Mouse (Mus musculus): ENCODE data around the gene Adgrl3. TPM values are rescaled to one million over a fixed set of nuclear protein-coding genes. Genes with fewer than 3 reads are reported as not detected.

The Adgrl3 gene
- polyA plus RNA-seq, 2 experiments from 2014 or later = 1.4 TPM; not detected in 1

DNA sequence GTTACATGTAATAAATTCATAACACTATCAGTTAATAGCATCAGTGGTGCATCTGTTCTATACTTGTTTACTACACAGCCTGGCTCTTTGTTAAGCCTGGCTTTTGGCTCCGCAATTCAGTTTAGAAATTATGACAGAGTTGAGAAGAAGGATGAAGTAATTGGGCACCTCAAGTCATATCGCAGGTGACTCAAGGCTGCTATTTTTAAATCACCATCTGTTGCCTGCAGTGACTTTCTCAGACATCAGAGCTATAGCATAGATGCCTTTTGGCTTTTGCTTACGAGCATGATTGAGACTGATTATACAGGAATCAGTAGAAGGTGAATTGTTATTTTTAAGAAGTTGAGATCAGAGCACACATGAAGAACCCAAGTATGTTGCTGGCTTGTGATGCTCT is 236.2 kb downstream of the Adgrl3 start:
- ATAC-seq = no peak

DNA sequence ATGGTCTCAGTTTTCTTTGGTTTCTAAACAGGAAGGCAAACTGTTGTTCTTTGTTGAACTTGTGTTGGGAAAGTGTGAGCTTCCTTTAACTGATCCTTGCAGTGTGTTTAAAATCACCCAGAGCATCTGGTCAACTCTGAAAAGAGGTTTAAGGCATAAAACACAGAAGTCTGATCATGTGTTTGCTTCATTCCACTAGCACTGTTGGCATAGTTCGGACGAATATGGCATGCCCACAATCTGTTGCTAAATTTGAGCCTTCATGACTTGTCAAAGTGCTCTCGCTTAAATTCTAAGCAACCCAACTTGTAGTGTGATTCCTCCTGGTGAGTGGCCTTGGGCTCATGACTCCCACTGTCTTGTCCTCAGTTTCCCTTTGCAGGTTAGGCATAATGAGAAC is 249.8 kb downstream of the Adgrl3 start:
- no peak for ATAC-seq

DNA sequence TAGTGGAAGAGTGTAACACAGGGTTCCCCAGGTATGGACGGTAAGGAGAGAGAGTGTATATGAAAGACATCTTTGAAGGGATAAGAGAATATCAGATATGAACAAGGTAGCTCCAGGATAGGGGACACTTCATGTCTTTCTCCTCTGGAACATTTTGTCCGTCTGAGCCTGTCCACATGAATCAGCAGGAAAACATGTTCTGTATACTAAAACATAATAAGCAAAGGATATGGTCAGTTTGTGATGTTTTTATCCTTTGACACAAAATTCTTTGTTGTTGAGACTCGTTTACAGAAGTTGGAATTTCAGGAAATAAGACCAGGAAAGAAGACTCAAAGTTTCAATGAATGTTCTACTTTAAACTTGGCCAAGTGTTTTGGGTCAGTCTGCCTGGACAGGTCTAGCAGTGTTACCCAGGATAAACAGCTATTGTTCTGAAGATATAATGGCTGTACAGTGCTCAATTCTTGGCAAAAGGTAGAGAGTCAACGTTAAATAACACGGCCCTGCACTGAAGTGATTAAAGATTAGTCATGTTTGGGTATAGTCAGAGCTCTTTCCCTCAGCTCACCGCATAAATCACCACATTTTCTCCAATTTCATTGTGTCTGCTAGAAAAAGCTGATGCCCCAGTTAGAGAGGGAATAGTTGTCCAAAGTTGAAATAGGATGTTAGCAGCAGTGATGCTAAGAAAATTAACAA is 255.6 kb downstream of the Adgrl3 start:
- no peak for ATAC-seq

DNA sequence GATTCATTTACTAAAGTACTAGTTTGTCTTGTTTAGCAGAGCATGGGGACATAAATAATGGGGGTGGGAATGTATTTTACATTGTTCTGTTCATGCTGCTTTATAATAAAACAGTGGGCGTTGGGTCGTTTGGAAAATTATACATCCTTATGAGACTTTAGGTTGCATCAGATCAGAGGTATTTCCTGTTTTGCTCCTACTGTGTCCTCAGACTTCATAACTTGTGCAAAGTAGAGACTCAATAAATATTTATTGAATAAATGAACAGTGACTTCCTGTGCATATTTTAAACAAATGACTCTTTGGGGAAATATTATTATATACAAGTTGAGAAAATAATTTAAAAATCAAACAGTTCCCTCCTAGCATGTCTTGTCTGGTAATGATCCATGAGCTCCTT is 259.3 kb downstream of the Adgrl3 start:
- ATAC-seq = no peak

DNA sequence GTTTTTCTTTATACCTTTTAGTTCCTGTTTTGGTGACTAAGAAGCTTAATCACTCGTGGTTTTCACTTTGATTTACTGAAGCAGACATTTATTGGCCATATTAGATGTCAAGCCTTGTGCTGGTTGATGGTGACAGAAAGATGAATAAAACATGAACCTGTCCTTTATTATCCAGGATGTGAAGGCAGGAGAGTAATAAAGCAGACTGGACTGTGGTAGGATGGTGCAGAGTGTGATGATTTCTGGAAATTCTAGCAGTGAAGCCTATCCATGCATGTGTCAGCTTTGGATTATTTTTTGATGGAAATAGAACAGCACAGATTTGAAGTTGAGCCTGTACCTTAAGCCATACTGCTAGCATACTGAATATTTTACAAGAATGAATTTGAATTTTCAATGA is 265.7 kb downstream of the Adgrl3 start:
- ATAC-seq = no peak

DNA sequence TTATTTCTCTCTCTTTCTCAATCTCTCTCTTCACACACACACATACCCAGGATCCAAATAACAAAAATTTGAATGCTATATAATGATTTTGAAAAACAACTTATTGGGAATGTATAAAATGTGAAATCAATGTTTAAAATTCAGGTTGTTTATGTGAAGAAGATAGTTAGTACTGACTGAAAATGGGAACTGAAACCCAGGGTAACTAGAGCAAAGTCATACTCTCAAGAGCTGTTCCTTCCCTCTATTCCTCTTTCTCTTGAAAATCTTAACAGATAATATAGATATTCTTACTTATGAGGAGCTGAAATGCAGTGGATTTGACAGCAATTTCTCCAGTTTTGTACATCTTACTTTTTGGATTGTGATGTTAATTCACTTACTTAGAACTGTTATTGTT is 281.9 kb downstream of the Adgrl3 start:
- no peak for ATAC-seq

DNA sequence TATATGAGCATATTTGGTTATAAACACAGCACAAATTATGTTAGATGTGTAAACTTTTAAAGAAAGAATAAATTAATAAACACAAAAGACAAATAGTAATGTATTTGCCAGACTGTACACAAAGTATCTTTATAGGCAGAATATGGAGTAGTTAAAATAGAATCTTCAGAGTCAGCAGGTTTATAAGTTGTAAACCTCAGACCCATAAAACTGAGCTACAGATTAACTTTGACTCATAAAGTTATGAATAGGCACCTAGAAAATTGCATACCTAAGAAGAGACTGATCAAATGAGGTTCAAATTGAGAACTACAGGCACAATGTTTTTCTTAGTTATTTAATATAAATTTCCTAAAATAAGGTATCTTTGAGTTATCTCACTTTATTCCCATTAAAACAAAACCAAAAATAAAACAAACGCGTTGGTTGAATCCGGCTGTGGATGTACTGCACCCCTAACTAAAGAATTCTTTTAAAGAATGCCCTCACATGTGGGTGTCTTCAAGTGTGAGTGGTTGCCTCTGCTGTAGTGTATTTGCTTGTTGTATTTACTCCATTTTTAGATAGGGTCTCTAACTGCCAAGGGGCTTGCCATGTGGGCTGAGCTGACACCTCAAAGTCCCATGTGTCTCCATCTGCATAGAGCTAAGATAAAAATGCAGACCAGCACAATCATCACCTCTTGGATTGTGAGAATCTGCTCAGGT is 297.6 kb downstream of the Adgrl3 start:
- ATAC-seq = no peak

DNA sequence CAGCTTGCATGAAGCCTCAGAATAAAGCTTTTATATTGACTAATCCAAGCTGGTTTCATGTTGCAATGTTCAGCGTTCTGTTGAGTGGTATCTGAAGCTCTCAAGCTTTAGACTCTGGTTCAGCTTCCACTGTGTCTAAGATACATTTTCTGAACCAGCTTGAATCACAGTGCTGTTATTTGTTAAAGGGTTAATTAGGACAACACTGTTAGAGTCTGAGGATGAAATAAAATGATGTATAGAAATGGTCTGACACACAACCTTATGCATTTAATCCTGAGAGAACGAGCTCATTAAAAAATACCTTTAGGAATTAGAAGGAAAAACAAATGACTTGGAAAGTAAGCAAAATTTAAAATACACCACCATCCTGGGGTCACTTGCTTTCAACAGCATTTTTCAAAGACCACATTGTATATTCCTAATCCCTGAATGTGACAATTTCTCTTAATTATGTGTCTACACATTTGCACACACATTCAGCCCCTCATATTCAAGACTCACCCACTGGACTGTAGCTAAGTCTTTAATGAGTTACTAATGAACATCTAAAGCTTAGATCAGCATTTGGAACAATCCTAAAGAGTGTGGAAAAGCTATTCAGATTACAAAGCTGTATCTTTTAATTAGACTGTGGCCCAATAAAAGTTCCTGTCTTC is 301.5 kb downstream of the Adgrl3 start:
- ATAC-seq = no peak

DNA sequence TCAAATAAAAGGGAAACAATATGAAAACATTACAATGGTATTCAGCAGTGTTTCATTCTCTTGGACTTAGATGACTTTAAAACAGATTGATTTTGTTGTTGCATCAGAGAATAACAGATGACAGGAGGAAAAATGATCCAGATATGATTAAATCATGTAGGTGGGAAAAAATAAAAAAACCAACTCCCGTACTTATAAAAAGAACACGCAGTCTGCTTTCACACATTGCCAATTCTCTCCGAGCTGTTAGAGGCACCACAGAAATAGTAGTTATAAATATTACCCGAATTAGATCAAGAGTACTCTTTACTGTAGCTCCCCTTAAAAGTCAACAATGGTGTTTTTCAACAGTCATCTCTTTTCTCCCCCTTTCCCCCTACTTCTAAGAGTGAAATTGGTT is 302.1 kb downstream of the Adgrl3 start:
- ATAC-seq = no peak

DNA sequence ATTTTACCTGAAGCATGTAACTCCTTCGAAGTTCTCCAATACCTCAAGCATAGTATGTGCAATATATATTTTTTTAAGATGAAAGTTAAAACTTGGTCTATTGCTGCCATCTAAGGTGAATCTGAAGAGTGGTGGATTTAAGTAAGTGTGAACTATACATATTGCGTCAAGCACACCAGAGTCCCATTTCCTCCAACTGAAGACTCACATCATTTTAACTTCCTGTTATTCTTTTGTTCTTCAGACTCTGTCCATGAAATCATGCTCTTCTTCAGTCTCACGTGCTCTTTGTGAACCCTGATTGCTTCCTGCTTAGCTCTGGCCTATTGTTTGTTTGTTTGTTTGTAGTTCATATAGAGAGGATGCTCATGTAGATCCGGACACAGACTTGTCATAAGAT is 307.0 kb downstream of the Adgrl3 start:
- ATAC-seq = no peak

DNA sequence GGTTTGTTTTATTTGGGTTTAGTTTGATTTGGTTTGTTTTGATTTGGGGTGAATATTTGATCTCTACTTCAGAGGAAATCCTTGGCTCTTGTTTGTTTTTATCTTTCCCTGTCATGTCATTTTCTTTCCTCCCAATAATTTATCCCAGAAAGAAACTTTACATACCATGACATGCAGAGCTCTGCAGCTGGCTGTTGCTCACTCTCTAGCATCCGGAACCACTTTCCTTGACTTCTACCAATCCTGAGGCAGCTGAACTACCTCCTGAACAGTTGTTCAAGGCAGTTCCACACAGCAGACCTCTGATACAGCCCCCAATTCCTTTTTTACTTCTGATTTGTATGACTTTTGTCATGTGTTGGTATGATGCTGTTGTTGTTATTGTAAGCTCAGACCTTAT is 307.5 kb downstream of the Adgrl3 start:
- ATAC-seq = no peak

DNA sequence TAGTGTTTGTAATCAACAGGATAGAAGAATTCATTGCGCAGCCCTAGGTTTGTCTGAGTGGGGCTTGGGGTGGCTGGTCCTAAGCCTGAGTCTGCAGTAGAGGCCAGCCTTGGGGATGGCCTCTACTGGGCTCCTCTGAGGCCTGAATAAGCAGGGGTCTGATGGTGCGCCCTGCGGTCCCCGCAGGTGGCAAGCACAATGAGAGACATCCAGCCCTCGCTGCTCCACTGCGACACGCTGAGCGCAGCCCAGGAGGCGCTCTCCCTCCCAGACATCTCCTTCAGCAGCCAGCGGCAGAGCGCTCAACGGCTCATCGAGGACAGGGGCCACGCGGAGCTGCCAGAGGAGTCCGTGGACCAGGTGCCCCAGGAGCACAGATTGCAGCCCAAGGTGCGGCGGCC is 309.6 kb downstream of the Adgrl3 start:
- no peak for ATAC-seq

DNA sequence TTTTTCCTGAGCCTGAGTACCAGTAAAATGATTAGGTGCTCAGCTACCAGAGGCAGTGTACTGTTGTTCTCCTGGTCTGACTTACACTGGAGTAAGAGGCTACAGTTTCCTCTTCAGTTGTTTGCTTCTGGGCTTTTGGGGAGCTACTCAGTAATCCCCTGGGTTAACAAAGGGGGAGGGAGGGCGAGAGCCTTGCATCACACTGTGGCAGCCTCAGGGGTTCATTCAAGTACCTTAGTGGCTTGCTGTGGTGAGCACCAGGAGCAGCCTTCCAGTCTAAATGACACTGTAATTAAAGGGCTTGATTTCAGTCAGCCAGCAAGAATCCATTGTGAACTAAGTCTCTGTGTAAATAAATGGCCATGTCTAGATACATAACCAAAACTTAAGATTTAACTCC is 324.4 kb downstream of the Adgrl3 start:
- ATAC-seq = no peak

DNA sequence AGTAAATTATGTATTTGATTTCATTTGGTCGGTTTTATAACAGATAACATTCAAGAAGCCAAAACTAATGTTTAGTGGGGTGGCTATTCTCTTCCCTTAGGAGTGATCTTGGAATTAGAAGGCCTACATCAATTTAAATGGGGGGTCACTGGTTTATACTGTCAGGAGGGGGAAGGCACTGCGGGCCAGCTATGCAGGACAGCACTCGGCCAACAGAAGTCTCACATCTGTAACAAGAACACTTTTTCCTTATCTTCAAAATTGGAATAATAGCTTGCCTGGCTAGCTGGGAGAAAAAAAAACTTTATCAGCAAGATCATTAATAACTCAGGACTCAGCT is 325.1 kb downstream of the Adgrl3 start:
- no peak for ATAC-seq

DNA sequence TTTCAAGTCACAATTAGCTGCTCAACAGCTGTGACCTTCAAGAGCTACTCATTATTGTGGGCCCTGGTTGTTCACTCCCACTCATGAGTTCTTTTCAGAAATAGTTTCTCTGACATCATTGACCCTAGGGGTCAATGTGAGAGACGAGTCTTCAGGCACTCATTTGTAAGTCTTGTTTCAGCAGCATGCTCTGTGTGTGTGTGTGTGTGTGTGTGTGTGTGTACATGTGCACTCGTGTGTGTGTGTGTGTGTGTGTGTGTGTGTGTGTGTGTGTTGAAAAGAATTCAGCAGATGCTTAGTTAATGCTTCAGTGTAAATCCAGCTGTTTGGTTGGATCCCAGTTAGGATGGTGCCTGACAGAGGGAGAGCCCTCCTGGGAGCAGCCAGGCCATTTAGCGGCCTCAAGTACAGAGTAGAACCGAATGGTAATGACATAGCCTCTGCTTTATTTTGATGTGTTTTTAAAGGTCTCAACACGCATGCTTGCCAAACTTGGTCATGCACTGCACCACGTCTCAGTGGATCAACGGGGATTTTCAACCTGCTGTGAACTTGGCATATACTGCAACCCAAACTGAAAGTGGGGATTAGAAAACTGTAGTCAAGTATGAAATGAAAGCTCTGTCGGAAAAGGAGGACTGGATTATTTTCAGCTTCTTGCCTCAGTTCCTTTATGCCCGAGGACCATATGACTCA is 325.6 kb downstream of the Adgrl3 start:
- no peak for ATAC-seq

DNA sequence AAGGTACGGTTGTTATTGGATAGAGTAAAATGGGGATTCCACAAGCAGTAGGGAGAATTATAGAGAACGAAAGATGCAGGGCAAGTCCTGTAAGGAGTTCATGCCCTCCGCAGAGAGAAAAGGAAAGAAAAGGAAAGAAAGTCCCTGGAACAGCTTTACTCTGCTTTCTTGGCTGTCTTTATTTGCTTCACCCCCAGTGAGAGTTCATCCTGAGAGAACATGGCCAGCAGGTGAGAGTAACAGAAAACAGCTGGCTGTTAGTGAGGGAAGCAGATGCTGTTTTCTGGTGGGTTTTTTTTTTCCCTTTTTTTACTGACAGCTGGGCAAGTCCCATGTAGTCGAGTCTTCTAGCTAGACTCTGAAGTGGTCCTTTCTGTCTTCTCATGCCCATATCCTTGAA is 327.6 kb downstream of the Adgrl3 start:
- ATAC-seq = no peak

DNA sequence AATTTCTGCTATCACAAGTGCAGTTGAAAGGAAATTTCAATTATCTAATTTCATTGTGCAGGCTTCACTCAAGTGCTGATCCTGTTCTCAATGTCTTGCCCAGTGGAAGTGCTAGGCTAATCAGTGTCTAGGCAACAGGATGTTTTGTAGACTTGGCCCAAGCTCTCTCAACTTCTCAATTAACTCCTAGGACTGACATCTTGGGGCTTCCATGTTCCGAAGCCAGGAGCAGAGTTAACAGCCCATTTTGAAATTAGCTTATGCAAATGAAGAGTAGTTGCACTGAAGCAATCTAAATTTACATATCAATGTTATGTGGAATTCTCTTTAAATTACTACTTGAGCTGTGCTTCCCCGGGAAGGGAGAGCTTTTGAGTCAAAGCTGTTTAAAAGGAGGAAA is 339.6 kb downstream of the Adgrl3 start:
- no peak for ATAC-seq

DNA sequence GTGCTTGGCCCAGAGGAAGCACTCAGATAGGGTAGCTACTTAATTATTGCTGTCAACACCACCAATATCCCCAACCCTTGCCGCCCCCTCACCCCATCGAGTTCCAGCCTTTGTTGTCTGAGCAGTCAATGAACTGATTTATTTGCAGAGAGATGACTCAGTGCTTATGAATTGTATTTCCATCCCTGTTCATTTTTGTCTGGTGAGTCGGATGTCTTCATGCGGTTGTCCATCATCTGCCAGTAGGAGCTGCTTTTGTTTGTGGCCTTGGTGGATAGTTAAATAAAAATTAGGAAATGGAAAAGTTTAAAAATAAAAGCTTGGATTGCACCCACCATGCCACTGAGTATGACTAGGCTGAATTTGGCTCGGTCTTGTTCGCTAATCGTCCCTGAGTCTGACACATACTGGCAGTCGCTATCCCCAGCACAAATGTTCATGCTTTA is 344.3 kb downstream of the Adgrl3 start:
- ATAC-seq = no peak

DNA sequence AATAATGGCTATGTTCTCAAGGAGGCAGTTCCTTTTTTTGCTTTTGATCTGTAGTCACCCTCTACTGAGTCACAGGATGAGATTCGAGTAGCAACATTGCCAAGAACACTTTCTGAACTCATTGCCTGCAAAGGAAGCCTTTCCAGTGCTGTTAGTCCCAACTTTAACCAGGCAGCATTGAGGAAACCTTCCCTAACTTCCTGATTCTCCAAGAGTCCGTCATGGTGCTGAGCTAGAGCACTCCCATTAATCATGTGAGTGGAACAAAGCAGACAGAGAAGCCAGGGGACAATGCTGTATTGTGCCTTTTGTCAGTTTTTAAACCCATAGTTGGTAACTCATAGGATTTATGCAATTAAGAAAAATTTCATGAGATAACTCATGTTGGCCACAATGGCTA is 345.3 kb downstream of the Adgrl3 start:
- no peak for ATAC-seq

DNA sequence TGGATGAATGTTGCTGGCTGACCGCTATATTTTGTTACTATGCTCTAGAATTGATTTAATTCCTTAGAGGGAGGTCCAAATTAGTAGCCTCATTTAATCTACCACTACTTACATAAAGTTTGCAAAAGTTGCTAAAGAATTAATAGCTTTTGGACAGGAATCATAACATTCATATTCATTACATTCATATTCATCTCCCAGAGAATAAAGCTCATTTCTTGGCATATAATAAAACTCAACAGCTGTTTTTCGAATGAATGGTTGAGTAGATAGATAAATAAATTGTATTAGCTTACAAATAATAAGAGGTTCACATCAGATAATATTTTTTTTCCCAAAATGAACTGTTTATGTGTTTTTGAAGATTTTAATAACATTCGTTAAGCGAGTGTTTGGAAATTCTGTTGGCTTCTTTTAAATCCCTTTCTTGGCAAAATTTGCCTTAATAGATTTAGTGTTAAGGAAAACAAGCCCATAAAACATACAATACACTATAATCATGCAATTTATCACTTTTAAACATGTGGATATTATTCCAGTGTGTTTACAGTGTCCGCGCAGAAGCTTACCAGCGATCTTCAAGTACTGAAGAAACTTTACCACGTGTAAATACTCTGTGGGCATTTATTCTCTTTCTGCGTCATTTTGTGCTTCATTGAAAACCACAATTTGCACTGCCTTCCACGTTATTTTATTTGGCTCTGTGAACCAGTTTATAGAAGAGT is 350.4 kb downstream of the Adgrl3 start:
- no peak for ATAC-seq

DNA sequence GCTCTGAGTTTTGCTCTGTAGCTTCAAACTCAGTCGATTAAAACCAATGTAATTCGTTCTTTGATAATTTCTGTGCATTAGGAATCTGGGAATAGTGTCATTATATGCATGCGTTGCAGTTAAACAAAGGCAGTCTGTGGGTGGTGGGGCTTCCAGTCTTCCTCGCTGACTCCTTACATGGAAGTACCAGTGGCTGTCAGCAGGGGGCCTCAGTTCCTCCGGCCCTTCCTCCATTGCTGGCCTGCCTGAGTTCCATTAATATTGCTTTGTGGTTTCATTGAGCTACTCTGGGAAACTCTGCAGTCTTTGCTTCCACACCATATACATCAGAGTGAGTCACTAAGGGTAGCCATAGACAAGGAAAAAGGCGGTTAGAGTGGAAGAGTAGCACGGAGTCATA is 356.1 kb downstream of the Adgrl3 start:
- no peak for ATAC-seq

DNA sequence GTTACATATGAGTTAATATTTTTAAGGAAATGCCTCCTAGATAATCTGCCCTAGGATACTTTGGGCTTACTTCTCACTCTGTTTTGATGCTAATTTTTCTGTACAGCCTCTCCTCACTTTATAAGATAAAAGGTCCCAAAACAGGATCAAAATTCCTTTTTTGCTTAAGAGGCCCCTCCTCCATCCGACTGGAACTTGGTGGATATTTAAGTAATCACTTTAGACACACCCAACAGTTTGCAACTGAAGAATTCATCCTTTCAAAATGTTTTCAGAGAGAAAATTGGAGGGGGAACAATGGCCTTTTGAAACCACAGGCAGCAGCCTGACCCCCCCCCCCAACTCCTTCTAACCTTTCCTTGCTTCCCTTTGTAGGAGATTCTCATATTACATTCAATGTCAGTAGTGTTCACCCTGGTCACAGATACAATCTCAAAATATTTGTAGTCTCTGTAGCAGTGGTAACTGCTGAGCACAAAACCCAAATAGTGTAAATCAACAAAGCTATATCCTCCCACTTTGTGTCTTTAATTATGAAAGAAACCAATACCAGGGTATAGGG is 385.7 kb downstream of the Adgrl3 start:
- no peak for ATAC-seq

DNA sequence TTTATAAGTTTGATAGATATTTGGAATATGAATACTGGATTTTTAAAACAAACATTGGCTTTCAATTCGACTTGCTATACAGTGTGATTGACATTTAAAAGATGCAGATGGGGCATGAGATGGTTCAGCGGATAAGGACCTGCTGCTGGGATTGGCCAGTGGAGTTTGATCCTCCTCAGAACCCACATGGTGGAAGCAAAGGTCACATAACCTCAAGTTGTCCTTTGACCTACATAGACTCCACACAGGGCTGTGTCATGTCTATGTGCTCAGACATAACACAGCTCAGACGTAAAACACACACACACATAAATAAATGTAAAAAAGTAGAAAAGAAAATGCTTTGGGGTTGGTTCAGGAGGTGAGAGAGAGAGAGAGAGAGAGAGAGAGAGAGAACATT is 397.4 kb downstream of the Adgrl3 start:
- ATAC-seq = no peak
